In genomic region chr6:88785781-88786542, GRCm38 (mm10) we compare ENCODE assay signal across 8 mouse cellular contexts. TPM values are rescaled to one million over a fixed set of nuclear protein-coding genes. Genes with fewer than 3 reads are reported as not detected.
DNase-seq lines count a peak whose midpoint lies in the region; ATAC-seq and TF ChIP-seq lines count a peak whose summit lies in the region.
"Had no signal": no experiment of that assay in that cellular context is flagged by ENCODE, and none has a peak within 500 bp of the region (broad histone marks: within the 10 kb centered on the region; RNA-seq: fewer than 3 reads in every experiment).

No protein-coding gene starts in this region.

- no peak overlapping the region for H3K9ac ChIP-seq in embryonic facial prominence, embryonic 13.5 days

- no peak overlapping the region for H3K4me2 ChIP-seq in embryonic facial prominence, embryonic 13.5 days

- no peaks in the 10 kb centered on the region for H3K36me3 ChIP-seq in heart, embryonic 10.5 days
- H3K36me3 ChIP-seq in embryonic facial prominence, embryonic 13.5 days: no peaks in the 10 kb centered on the region

- ATAC-seq in embryonic facial prominence, embryonic 13.5 days (ENCODE audit: insufficient number of reproducible peaks, insufficient read depth, low FRiP score, low TSS enrichment, low read depth): no peak

- DNase-seq in heart, embryonic 10.5 days (ENCODE audit: low spot score): no peak
- DNase-seq in heart, adult 18-20 months: no peak
- no peak for DNase-seq in left cerebral cortex, adult 2 months (ENCODE audit: extremely low spot score in 1 of 2, low spot score in 2 of 2)
- DNase-seq in left cerebral cortex, adult 11 months (ENCODE audit: low spot score): no peak
- no peak for DNase-seq in urinary bladder, postnatal 4 days (ENCODE audit: low spot score in 2 of 2)
- DNase-seq: left cerebral cortex, postnatal 4 days had no signal

- TF ChIP-seq CTCF in left cerebral cortex, adult 2 months (IDR thresholded peaks at IDR 0.05): no peak
- TF ChIP-seq CTCF in olfactory bulb, adult 2 months (IDR thresholded peaks at IDR 0.05; ENCODE audit: insufficient read depth, low read depth, low read length): no peak

- peak overlapping the region; percentile 89 for H3K27ac ChIP-seq in heart, embryonic 10.5 days
- H3K27ac ChIP-seq in left cerebral cortex, adult 2 months: peak overlapping the region; percentile 84
- peak overlapping the region; percentile 19; the same call in 1 of the 2 replicates for H3K27ac ChIP-seq in embryonic facial prominence, embryonic 13.5 days
- peak overlapping the region; percentile 49 for H3K27ac ChIP-seq in olfactory bulb, adult 2 months (ENCODE audit: insufficient read depth, low read depth, low read length)

- no peaks in the 10 kb centered on the region; the same call in 1 of the 2 replicates for H3K27me3 ChIP-seq in heart, embryonic 10.5 days (ENCODE audit: insufficient read depth, poor library complexity, severe bottlenecking)
- no peaks in the 10 kb centered on the region for H3K27me3 ChIP-seq in embryonic facial prominence, embryonic 13.5 days

- no peaks in the 10 kb centered on the region for H3K9me3 ChIP-seq in heart, embryonic 10.5 days
- no peaks in the 10 kb centered on the region for H3K9me3 ChIP-seq in embryonic facial prominence, embryonic 13.5 days

- no peak for TF ChIP-seq POLR2A in olfactory bulb, adult 2 months (IDR thresholded peaks at IDR 0.05; ENCODE audit: insufficient read depth, low read depth, low read length)

- WGBS in heart, embryonic 10.5 days: 74% methylated on average over 10 of the region's 10 CpGs
- 77% methylated on average over 10 of the region's 10 CpGs for WGBS in embryonic facial prominence, embryonic 13.5 days
- WGBS in olfactory bulb, adult 2 months: 76% methylated on average over 10 of the region's 10 CpGs

- intact Hi-C loops in left cerebral cortex, adult 2 months (cut with DNase I): no loop called here

- H3K4me1 ChIP-seq in heart, embryonic 10.5 days: peaks cover 63% of the 10 kb centered on the region
- peaks cover 46% of the 10 kb centered on the region for H3K4me1 ChIP-seq in embryonic facial prominence, embryonic 13.5 days
- H3K4me1 ChIP-seq in olfactory bulb, adult 2 months (ENCODE audit: control insufficient read depth, insufficient read depth, low read length): peaks cover 48% of the 10 kb centered on the region

- H3K4me3 ChIP-seq in heart, embryonic 10.5 days: no peak overlapping the region
- H3K4me3 ChIP-seq in left cerebral cortex, adult 2 months: no peak overlapping the region
- H3K4me3 ChIP-seq in embryonic facial prominence, embryonic 13.5 days: no peak overlapping the region
- no peak overlapping the region for H3K4me3 ChIP-seq in olfactory bulb, adult 2 months (ENCODE audit: insufficient read depth, low read depth, low read length)

RNA-seq across cellular contexts. Expression of gene Abtb1, which starts 55.8 kb away (rescaled TPM):
- 20.9 and 23.5 TPM in 2 replicates for polyA plus RNA-seq in heart, embryonic 10.5 days (2016; fragmentation: Nextera tagmentation; extraction: Ambion mirVana)
- 10 to 100 TPM; 22.0 to 25.3 TPM for total RNA-seq in heart, adult 18-20 months (2021)
- 10 to 100 TPM; 39.7 to 40.5 TPM for total RNA-seq in left cerebral cortex, adult 2 months (2021)
- 33.8 and 34.4 TPM in 2 replicates for polyA plus RNA-seq in embryonic facial prominence, embryonic 13.5 days (2015; fragmentation: Nextera tagmentation; extraction: Ambion mirVana)
- polyA plus RNA-seq in olfactory bulb, adult 2 months (2012; ENCODE audit: insufficient read depth, insufficient read length, low replicate concordance, missing spikeins): not detected in 2 replicates

Comparison
In these comparisons a context has a peak if more than half of its experiments do, and no peak if none do; other contexts are left out.
1. H3K27ac ChIP-seq: peak in every context shown above with its lines; median percentile 89 in heart, embryonic 10.5 days; 84 in left cerebral cortex, adult 2 months; 49 in olfactory bulb, adult 2 months; 19 in embryonic facial prominence, embryonic 13.5 days.
2. RNA of gene Abtb1, which starts 55.8 kb away (polyA plus RNA-seq): 33.8 to 34.4 TPM in embryonic facial prominence, embryonic 13.5 days and 20.9 to 23.5 TPM in heart, embryonic 10.5 days; not detected in olfactory bulb, adult 2 months; every median in the first group is over 10 times any median in the second.